Mouse (Mus musculus) olfactory bulb, adult 2 months (tissue): ENCODE data around the gene Xrcc5.

Experiments
- CTCF ChIP-seq: fragments of 200-500 bp; IDR thresholded peaks from 2 replicates; pipeline ENCODE4 v1.5.1; 2012; ENCODE audit warnings: low read depth, mild to moderate bottlenecking, low read length, moderate library complexity; ENCODE audit not compliant: insufficient read depth
- POLR2A ChIP-seq: fragments of 200-500 bp; IDR thresholded peaks from 2 replicates; pipeline ENCODE4 v1.6.1; 2012; ENCODE audit warnings: mild to moderate bottlenecking, low read depth, low read length, moderate library complexity; ENCODE audit not compliant: insufficient read depth

GRCm38 (mm10) chr1:72306241-72306640 lies 980 bp upstream of the Xrcc5 start:
- no peak for TF ChIP-seq POLR2A
- no peak for TF ChIP-seq CTCF
